Mouse (Mus musculus): ENCODE data around the gene Ufl1. TPM values are rescaled to one million over a fixed set of nuclear protein-coding genes. Genes with fewer than 3 reads are reported as not detected.

Gene Ufl1
- polyA plus RNA-seq (2012; ENCODE audit: low replicate concordance) = 2.9 and 4.3 TPM in 2 replicates

GRCm38 (mm10) chr4:25281671-25282038 lies at the start of gene Ufl1:
TSS of gene Ufl1 (minus strand) at chr4:25281821.

GRCm38 (mm10) chr4:25242776-25243175 lies 38.8 kb downstream of the Ufl1 start, which contains the start of gene Fhl5:
TSS of gene Fhl5 (minus strand) at chr4:25242876.

Other genes with a start within 250 kb of the Ufl1 start
- gene Fhl5, start 38.9 kb downstream of the Ufl1 start, polyA plus RNA-seq (2012; ENCODE audit: low replicate concordance) = not detected in 2 replicates

Data from hematopoietic multipotent progenitor cell, adult 10-12 weeks (in vitro differentiated cells).